Mouse (Mus musculus) MEL (cell line): ENCODE data around the gene Gm20481. TPM values are rescaled to one million over a fixed set of nuclear protein-coding genes. Genes with fewer than 3 reads are reported as not detected.

Source experiments
- DNase-seq: peaks from one replicate; pipeline ENCODE4 v3.0.0; 2011; ENCODE audit warnings: low read depth, low spot score
- H3K27ac ChIP-seq: 2 replicates; pipeline ENCODE4 v1.5.1; 2012; ENCODE audit warnings: low read depth, mild to moderate bottlenecking, control low read depth, low read length, moderate library complexity; ENCODE audit not compliant: control insufficient read depth
- H3K27me3 ChIP-seq, 2 experiments: fragments of 150-350 bp in 1 of 2; sonication (generic) in 1 of 2; 2 replicates each; pipeline ENCODE4 v1.6.1; 2012; ENCODE audit warnings: low read length in 2 of 2, mild to moderate bottlenecking in 2 of 2, improper control_type of control experiment in 1 of 2, moderate library complexity in 1 of 2; ENCODE audit not compliant: insufficient read depth in 2 of 2, control insufficient read depth in 1 of 2
- H3K36me3 ChIP-seq, 2 experiments: 2 replicates each; pipeline ENCODE4 v1.6.1; 2012 to 2014; ENCODE audit warnings: low read length in 2 of 2, improper control_type of control experiment in 1 of 2, inconsistent platforms in 1 of 2, mild to moderate bottlenecking in 1 of 2; ENCODE audit not compliant: insufficient read depth in 2 of 2, control insufficient read depth in 1 of 2
- H3K4me1 ChIP-seq, 2 experiments: fragments of 150-350 bp in 1 of 2; sonication (generic) in 1 of 2; 2 replicates each; pipeline ENCODE4 v1.6.1; 2012; ENCODE audit warnings: low read length in 2 of 2, improper control_type of control experiment in 1 of 2, mild to moderate bottlenecking in 1 of 2; ENCODE audit not compliant: insufficient read depth in 2 of 2, control insufficient read depth in 1 of 2
- H3K4me3 ChIP-seq, 2 experiments: fragments of 150-350 bp in 1 of 2; sonication (generic) in 1 of 2; 2 replicates each; pipeline ENCODE4 v1.5.1; 2012; ENCODE audit warnings: low read depth in 2 of 2, low read length in 2 of 2, mild to moderate bottlenecking in 2 of 2, moderate library complexity in 2 of 2, control low read depth in 1 of 2, improper control_type of control experiment in 1 of 2; ENCODE audit not compliant: control insufficient read depth in 1 of 2, insufficient read depth in 1 of 2
- H3K79me2 ChIP-seq: 2 replicates; pipeline ENCODE4 v1.6.1; 2012; ENCODE audit warnings: mild to moderate bottlenecking, low read length, moderate library complexity; ENCODE audit not compliant: control insufficient read depth, poor library complexity, insufficient read depth
- H3K9ac ChIP-seq: 2 replicates; pipeline ENCODE4 v1.6.1; 2012; ENCODE audit warnings: low read depth, mild to moderate bottlenecking, control low read depth, low read length, moderate library complexity; ENCODE audit not compliant: control insufficient read depth, poor library complexity, severe bottlenecking
- H3K9me3 ChIP-seq: fragments of 150-350 bp; sonication (generic); replicated peaks from 2 replicates; pipeline ENCODE4 v1.6.1; 2012; ENCODE audit warnings: mild to moderate bottlenecking, low read length, improper control_type of control experiment, moderate library complexity; ENCODE audit not compliant: insufficient read depth
- CHD1 ChIP-seq: IDR thresholded peaks from 2 replicates; pipeline ENCODE4 v1.6.1; 2012; ENCODE audit warnings: low read depth, mild to moderate bottlenecking, inconsistent platforms, low read length, improper control_type of control experiment
- CHD2 ChIP-seq: IDR thresholded peaks from 2 replicates; pipeline ENCODE4 v1.6.1; 2011; ENCODE audit warnings: low read length, improper control_type of control experiment
- CTCF ChIP-seq, 3 experiments: IDR thresholded peaks in 2 of 3; conservative IDR thresholded peaks in 1 of 3; 2 replicates each; pipeline ENCODE4 v1.5.1; 2011 to 2012; ENCODE audit warnings: low read length in 3 of 3, low read depth in 2 of 3, mild to moderate bottlenecking in 2 of 3, improper control_type of control experiment in 1 of 3, inconsistent platforms in 1 of 3, mixed read lengths in 1 of 3, moderate library complexity in 1 of 3; ENCODE audit not compliant: control insufficient read depth in 1 of 3, insufficient read depth in 1 of 3, poor library complexity in 1 of 3, severe bottlenecking in 1 of 3
- ELF1 ChIP-seq: IDR thresholded peaks from 2 replicates; pipeline ENCODE4 v1.6.1; 2014; ENCODE audit warnings: low read depth, mild to moderate bottlenecking, inconsistent platforms, low read length, improper control_type of control experiment, moderate library complexity
- EP300 ChIP-seq, 2 experiments: IDR thresholded peaks; 2 replicates each; pipeline ENCODE4 v1.6.1; 2011; ENCODE audit warnings: improper control_type of control experiment in 2 of 2, low read length in 2 of 2, low read depth in 1 of 2, mild to moderate bottlenecking in 1 of 2
- GABPA ChIP-seq: IDR thresholded peaks from 2 replicates; pipeline ENCODE4 v1.6.1; 2012; ENCODE audit warnings: low read depth, mild to moderate bottlenecking, inconsistent platforms, low read length, improper control_type of control experiment, moderate library complexity
- GATA1 ChIP-seq: IDR thresholded peaks from 2 replicates; pipeline ENCODE4 v1.6.1; 2011; ENCODE audit warnings: low read depth, low read length, improper control_type of control experiment
- MAFK ChIP-seq: IDR thresholded peaks from 2 replicates; pipeline ENCODE4 v1.6.1; 2011; ENCODE audit warnings: low read depth, mild to moderate bottlenecking, low read length, improper control_type of control experiment, borderline replicate concordance
- MAZ ChIP-seq: IDR thresholded peaks from 2 replicates; pipeline ENCODE4 v1.6.1; 2012; ENCODE audit warnings: low read depth, mild to moderate bottlenecking, inconsistent platforms, low read length, improper control_type of control experiment
- MXI1 ChIP-seq: IDR thresholded peaks from 2 replicates; pipeline ENCODE4 v1.6.1; 2011; ENCODE audit warnings: mild to moderate bottlenecking, low read depth, low read length, improper control_type of control experiment
- MYB ChIP-seq: IDR thresholded peaks from 2 replicates; pipeline ENCODE4 v1.6.1; 2011; ENCODE audit warnings: mild to moderate bottlenecking, low read depth, low read length, improper control_type of control experiment
- POLR2AphosphoS5 ChIP-seq: IDR thresholded peaks from 2 replicates; pipeline ENCODE4 v1.6.1; 2012; ENCODE audit warnings: low read depth, borderline replicate concordance, mild to moderate bottlenecking, inconsistent platforms, low read length, moderate library complexity, mixed read lengths
- SIN3A ChIP-seq: IDR thresholded peaks from 2 replicates; pipeline ENCODE4 v1.6.1; 2012; ENCODE audit warnings: low read length, improper control_type of control experiment, inconsistent platforms
- UBTF ChIP-seq: IDR thresholded peaks from 2 replicates; pipeline ENCODE4 v1.6.1; 2012; ENCODE audit warnings: low read depth, mild to moderate bottlenecking, inconsistent platforms, low read length, improper control_type of control experiment, moderate library complexity, borderline replicate concordance; ENCODE audit not compliant: insufficient read depth
- ZMIZ1 ChIP-seq: IDR thresholded peaks from 2 replicates; pipeline ENCODE4 v1.6.1; 2012; ENCODE audit warnings: low read depth, mild to moderate bottlenecking, inconsistent platforms, low read length, improper control_type of control experiment, moderate library complexity
- polyA plus RNA-seq, 2 experiments: library from polyadenylated mRNA; stranded (reverse) in 1 of 2; unstranded in 1 of 2; fragments of >175 nt in 1 of 2; fragments of >200 nt in 1 of 2; gene quantifications; 2 replicates each; pipeline versions ENCODE4 v1.2.1 to v1.2.4; 2012; ENCODE audit warnings: low replicate concordance in 2 of 2, low read depth in 1 of 2; ENCODE audit not compliant: insufficient read length in 2 of 2, insufficient read depth in 1 of 2, missing spikeins in 1 of 2
- total RNA-seq: library from RNA; depleted of rRNA; stranded (reverse); fragments of 300-350 nt; gene quantifications from 2 replicates; pipeline ENCODE4 v1.2.3, GENCODE M21; 2012

Gm20481 gene
- total and polyA plus RNA-seq, 3 experiments = not detected

DNA sequence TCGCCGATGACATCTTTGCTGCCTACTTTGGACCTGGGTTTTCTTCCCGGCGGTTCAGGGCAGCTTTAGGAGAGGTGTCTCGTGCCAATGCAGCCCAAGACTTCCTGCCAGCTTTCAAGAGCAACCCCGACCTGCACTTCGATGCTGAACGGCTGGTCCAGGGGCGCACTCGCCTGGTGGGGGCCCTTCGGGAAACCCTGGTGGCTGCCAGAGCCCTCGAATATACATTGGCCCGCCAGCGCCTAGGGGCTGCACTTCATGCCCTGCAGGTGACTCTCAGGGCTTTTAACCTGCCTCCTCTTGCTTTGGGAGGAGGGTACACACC is 48.0 kb downstream of the Gm20481 start:
- H3K27ac ChIP-seq = no peak overlapping the region
- H3K4me1 ChIP-seq = peaks cover 2 to 29% of the 10 kb centered on the region in 2 experiments
- H3K27me3 ChIP-seq = no peaks in the 10 kb centered on the region
- no peak for DNase-seq
- TF ChIP-seq SIN3A (no peak), ELF1 (no peak), GATA1 (no peak), UBTF (no peak), CHD2 (no peak), POLR2AphosphoS5 (no peak), ZMIZ1 (no peak), CHD1 (no peak)
- TF ChIP-seq, all 39 proteins: peak for 0
- Histone ChIP-seq H3K9me3 (no peaks in the 10 kb centered on the region), H3K36me3 (peaks cover 0 to 18% of the 10 kb centered on the region in 2 experiments; a peak in 3 of 4 replicates), H3K79me2 (no peaks in the 10 kb centered on the region), H3K9ac (no peak overlapping the region), H3K4me3 (no peak overlapping the region)

DNA sequence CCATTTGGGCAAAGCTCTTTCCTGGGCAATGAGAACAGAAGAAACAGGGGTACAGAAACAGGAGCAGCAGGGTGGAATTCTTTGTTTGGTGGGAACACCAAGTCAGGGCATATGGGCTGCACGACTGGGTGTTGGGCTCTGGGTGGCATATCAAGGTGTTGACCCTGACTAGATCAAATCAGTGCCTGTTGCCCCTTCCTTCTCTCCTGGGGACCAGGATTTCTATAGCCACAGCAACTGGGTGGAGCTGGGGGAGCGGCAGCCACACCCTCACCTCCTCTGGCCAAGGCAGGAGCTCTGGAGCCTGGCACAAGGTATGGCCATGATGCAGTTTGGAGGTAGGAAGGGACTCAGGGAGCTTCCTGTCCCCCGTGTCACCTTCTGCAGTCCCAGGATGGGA is 48.5 kb downstream of the Gm20481 start:
- peaks cover 7 to 34% of the 10 kb centered on the region in 2 experiments for H3K4me1 ChIP-seq
- peaks cover 0 to 23% of the 10 kb centered on the region in 2 experiments; a peak in 3 of 4 replicates for H3K36me3 ChIP-seq
- no peak overlapping the region for H3K27ac ChIP-seq
- H3K27me3 ChIP-seq = no peaks in the 10 kb centered on the region
- H3K4me3 ChIP-seq = no peak overlapping the region
- TF ChIP-seq EP300 (IDR thresholded peaks at IDR 0.05; ENCODE audit: low read depth in 1 of 2, low read length in 2 of 2) (no peak), MYB (no peak)
- no peaks in the 10 kb centered on the region for H3K9me3 ChIP-seq
- no peak overlapping the region for H3K9ac ChIP-seq
- H3K79me2 ChIP-seq = peaks cover 2% of the 10 kb centered on the region; the same call in 1 of the 2 replicates
- DNase-seq = no peak

DNA sequence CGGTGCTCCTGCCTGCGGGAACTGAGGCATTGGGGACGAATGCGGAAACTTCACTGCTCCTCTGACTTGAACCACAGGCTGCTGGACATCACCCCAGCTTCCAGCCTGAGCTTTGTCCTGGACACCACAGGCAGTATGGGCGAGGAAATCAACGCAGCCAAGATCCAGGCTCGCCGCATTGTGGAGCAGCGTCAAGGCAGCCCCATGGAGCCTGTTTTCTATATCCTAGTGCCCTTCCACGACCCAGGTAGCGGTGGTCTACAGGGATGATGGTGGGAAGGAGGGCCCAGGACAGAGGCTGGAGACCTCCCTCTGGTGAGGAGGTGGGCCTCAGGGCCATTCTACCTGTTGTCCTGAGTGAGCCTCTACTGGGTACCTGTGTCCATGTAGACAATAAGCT is 50.2 kb downstream of the Gm20481 start:
- TF ChIP-seq POLR2AphosphoS5 (no peak), EP300 (IDR thresholded peaks at IDR 0.05; ENCODE audit: low read depth in 1 of 2, low read length in 2 of 2) (no peak), MXI1 (no peak), MAZ (no peak), ELF1 (no peak), MAFK (no peak), GABPA (no peak), CHD1 (no peak), CTCF (IDR thresholded peaks at IDR 0.05 in 2 of 3, conservative IDR thresholded peaks at IDR 0.05 in 1 of 3; ENCODE audit: control insufficient read depth in 1 of 3, insufficient read depth in 1 of 3, low read depth in 2 of 3, low read length in 3 of 3, poor library complexity in 1 of 3, severe bottlenecking in 1 of 3) (no peak), MYB (no peak)
- H3K9me3 ChIP-seq = no peaks in the 10 kb centered on the region
- peaks cover 14 to 49% of the 10 kb centered on the region in 2 experiments for H3K4me1 ChIP-seq
- H3K79me2 ChIP-seq = peaks cover 18% of the 10 kb centered on the region
- peaks cover 0 to 37% of the 10 kb centered on the region in 2 experiments; a peak in 2 of 4 replicates for H3K36me3 ChIP-seq
- no peak overlapping the region for H3K27ac ChIP-seq
- no peak overlapping the region for H3K4me3 ChIP-seq
- H3K9ac ChIP-seq = no peak overlapping the region
- DNase-seq = no peak
- H3K27me3 ChIP-seq = no peaks in the 10 kb centered on the region
